Mouse (Mus musculus): Measurements from ENCODE around the gene Smtnl2.

Smtnl2 gene

DNA sequence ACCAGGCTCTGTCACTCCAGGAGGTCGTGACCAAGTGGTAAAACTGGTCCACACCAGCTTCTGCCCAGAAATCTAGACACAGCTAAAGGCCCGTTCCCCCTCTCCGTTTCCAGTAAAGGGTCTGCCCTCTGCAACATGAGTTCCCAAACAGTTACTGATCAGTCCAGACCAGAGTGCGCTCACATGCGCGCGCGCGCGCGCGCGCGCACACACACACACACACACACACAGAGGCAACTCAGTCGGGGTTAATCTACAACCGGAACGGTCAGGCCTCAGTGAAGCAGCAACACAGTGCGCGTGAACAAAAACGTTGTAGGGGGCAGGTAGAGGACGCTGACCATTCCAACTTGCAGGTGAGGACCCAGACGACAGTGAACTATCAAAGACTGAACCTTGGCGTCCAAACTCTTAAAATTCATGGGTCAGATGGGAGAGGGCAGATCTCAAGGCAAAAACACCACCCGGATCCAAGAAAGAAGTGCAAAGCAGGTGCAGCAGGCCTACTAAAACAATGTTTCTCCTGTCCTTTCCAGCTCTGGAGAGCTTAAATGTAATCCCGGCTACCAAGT lies 906 bp downstream of the Smtnl2 start:
- TF ChIP-seq GATA4 (IDR thresholded peaks at IDR 0.05; ENCODE audit: insufficient replicate concordance, low read length), result no peak

DNA sequence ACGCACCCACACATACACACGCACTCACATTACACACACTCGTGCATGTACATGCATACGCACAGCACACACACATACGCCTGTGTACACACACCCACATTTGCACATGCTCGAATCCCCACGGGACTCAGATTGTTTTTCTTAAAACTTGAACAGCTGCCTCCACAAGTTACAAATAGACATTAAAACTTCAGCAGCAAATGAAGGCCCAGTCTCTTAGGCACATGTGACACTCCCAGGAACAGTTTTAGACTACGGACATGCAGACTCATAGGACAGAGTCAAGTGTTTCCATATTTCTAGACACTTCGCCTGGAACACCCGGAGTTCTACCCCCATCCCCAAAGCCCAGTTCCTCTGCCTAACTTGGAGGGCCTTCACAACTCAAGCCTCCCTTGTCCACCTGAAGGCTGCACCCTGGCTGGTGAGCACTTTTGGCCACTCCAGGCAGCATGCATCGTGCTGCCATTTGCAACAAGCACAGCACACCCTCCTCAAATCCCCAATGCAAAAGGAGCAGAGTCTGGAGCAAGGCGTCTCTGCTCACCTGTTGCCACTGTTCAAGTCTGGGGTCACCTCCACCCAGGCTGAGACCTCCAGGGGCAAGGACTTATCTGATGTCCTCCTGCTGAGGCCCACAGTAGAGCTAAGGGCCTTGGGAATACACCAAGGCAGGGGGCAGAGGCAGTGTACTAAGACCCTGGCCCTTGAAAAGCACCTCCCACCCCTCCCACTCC lies 1.7 kb downstream of the Smtnl2 start:
- no peak for TF ChIP-seq GATA4 (IDR thresholded peaks at IDR 0.05; ENCODE audit: insufficient replicate concordance, low read length)

DNA sequence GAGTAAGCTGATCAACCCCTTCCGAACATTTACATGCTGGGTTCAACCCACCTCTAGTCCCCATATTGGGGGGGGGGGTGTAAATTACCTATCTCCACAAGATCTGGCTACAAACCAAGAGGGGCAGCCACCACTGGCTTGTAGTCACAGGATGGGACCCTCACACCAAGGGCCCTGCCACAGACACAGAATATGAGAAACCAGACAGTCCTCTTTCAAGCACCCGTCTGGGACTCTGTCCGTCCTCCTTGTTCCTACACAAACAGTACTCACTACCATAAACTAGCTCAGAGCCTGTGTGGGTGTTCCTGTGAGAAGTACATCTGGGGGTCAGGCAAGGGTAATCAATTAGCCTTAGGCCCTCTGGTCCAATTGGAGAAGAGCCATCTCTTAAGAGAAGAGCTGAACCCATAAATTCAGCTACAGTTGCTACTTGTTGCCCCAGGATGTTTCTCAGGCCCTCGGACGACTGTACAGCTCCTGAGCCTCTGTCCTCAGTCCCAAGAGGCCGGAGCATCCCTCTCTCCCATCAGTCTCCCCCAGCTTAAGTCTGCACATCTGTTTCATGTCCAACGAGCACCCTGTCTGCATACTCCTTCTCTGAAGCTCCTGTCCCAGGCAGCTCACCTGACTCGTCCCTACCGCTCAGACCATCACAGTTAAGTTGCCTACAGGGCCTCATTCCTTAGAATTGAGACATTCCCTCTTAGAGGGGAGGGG lies 2.9 kb downstream of the Smtnl2 start:
- TF ChIP-seq GATA4 (IDR thresholded peaks at IDR 0.05; ENCODE audit: insufficient replicate concordance, low read length), result no peak

DNA sequence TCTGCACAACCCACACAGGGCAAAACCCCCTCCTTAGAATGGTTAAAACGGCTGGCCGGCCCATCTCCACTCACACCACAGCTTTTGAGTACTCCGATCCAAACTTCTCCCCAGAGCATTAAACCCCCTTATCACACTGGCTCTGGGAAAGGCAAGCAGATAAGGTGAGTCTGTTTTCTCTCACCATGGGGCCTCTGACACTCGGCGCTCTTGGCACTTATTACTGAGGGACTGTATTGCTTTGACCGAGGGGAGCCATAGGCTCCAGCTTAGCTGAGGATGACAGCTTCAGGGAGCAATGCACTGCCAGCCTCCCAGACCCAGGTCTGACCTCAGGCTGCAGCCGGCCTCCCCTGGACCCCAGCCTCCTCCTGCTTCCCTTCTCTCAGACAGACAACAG lies 3.9 kb downstream of the Smtnl2 start:
- no peak for TF ChIP-seq GATA4 (IDR thresholded peaks at IDR 0.05; ENCODE audit: insufficient replicate concordance, low read length)

DNA sequence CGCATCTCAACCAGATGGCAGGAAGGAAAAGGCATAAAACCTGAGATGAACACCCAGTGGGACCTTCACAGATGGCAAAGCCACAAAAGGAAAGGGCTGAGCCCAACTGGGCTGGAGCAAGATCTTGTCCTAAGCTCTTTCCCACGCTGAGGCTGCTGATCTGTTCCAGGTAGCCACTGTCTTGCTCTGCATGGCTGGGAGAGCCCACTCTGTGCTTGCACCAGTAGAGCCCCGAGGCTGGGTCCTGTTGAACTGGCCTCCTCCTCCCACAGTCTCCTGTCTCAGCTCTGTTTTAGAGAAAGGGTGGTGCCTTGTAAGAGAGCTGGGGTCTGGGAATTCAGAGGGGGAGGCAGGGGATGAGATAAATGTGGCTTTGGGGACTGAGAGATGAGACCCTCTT lies 4.4 kb downstream of the Smtnl2 start:
- no peak for TF ChIP-seq GATA4 (IDR thresholded peaks at IDR 0.05; ENCODE audit: insufficient replicate concordance, low read length)

DNA sequence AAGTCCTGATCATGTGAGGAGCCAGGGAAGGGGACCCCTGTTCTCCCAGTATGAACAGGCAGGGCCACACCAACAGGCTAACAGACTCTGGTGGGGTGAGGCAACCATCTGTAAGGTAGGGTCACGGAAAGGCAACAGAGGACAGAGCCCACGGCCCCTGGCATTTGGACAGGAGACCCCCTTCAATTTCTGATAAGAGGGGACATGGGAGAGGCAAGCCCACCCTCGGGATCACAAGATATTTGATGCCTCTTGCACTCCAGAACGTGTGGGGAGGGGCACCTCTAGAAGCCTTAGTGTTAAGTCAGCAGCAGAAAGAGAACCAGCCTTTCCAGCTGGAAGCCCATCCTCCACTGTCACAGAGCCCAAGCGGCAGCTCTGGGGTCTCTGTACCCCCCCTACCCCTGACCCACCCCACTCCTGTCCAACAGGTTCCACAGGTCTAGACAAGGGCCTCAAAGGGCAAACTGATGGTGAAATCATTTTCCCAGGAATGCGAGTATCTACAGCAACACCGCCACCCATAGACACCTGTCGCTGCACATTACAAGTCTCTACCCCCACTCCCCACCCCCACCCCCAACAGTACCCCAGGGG lies 5.3 kb downstream of the Smtnl2 start:
- TF ChIP-seq GATA4 (IDR thresholded peaks at IDR 0.05; ENCODE audit: insufficient replicate concordance, low read length), result no peak

DNA sequence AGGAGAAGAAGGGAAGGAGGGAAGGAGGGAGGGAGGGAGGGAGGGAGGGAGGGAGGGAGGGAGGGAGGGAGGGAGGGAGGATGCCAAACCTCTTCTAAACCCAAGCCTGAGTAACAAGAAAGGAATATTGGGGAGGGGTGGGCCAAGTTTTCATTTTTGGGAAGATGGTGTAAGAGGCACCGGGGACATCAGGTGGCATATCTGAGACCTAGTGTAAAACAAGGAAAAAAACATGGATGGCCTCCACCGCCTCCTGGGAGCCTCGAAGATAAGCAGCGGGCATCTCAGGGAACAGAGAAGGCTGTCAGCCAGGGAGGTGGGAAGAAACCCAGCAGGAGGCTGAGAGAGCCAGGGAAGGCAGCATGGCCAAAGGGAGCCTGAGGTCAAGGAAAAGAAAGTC lies 6.0 kb downstream of the Smtnl2 start:
- TF ChIP-seq GATA4 (IDR thresholded peaks at IDR 0.05; ENCODE audit: insufficient replicate concordance, low read length), result no peak

DNA sequence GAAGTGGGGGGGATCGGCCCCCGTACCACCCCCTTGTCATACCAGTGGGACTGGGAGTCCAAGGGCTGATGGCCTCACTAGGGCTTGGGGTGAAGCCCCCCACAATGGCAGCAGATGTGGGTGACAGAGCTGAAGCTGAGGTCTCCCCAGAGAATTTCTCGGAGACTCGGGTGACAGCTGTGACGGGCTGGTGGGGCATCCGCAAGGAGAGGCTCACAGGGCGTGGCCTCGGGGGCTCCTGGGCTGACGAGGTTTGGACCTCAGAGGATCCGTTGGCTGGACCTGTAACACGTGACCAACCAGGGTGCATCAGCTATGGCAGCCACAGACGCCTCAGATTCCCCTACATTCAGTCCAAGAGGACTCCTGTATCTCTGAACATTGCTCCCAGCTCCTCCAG lies 8.5 kb downstream of the Smtnl2 start:
- no peak for TF ChIP-seq GATA4 (IDR thresholded peaks at IDR 0.05; ENCODE audit: insufficient replicate concordance, low read length)

DNA sequence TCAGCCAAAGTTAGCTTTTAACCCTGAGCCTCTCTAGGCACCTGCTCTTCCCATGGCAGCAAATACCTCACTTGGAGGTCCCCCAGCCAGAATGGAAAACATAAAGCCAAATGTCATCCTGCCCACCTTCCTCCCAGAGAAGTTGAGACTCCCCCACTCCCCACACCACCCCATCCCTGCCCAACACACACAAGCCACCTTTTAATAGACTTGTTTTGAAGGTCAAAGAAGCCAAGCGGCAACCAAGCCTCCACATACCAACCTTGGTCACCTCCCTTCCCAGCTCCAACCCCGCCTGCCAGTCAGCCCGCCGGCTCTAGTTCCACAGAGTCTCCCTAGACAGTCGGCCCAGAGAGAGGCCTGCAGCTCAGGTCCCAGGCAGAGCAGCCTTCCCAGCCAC lies 9.5 kb downstream of the Smtnl2 start:
- TF ChIP-seq GATA4 (IDR thresholded peaks at IDR 0.05; ENCODE audit: insufficient replicate concordance, low read length), result no peak

DNA sequence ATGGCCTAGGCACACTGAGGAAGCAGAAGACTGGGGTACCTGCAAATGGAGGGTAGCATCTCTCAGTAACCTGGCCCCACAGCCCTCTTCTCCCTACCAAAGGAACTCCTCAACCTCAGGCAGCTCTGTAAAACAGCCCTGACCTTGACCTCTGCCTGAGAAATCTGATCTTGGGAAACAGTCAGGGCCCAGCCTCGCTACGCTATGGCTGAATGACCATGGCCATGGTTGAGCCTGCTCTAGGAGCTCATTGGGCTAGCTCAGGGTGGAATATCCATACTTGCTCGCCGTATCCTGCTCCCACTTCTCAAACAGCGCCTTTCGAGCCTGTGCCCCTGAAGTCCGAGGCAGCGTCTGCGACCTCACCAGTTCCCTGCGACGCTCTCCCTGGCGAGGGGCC lies 10.4 kb downstream of the Smtnl2 start:
- no peak for TF ChIP-seq GATA4 (IDR thresholded peaks at IDR 0.05; ENCODE audit: insufficient replicate concordance, low read length)

DNA sequence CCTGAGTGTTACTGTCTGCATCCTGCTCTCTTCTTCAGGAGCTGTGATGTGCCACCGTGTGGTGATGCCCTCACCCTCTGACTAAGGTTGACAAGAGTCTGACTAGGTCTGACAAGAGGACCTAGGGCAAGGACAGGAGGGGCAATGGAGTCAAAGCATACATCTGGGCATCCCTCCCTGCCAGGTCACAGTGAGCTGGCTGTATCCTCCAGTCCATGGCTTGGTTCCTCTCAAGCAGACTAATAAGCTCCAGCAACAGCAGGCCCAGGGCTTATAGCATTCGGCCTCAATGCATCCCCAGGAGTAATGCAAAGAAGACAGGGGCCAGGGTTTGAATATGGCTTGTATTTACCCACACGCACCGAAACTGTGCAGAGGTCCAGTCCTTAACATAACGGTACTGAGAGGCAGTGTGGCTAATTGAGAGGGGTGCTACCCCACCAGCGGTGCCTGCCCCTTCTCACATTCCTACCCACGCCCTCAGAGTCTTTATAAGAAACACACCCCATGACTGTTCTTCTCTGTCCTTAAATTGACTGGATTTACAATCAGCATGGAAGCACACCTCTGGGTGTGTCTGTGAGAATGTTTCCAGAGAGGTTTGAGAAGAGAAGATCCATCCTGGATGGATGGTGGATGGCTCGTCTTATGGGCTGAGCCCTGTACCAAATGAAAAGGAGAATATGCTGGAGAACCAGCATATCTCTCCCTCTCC lies 13.5 kb downstream of the Smtnl2 start:
- TF ChIP-seq GATA4 (IDR thresholded peaks at IDR 0.05; ENCODE audit: insufficient replicate concordance, low read length), result no peak

DNA sequence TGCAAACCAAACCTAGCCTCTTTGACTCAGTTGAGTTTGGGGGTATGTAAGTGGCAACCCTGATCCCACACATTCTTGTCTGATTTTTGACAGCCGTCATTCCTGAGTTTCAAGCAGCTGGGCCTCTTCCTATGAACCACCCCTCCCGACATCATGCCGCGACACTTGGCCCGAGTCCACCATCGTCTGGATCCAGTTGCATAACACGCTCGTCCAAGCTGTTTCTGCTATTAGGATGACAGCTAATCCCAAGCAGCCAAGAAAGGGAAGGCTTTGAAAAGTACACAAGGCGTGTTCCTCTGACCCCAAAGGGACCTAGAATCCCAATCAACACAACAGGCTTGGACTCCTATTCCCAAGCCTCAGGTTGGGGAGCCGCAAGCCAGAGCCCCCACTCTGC lies 14.4 kb downstream of the Smtnl2 start:
- no peak for TF ChIP-seq GATA4 (IDR thresholded peaks at IDR 0.05; ENCODE audit: insufficient replicate concordance, low read length)

DNA sequence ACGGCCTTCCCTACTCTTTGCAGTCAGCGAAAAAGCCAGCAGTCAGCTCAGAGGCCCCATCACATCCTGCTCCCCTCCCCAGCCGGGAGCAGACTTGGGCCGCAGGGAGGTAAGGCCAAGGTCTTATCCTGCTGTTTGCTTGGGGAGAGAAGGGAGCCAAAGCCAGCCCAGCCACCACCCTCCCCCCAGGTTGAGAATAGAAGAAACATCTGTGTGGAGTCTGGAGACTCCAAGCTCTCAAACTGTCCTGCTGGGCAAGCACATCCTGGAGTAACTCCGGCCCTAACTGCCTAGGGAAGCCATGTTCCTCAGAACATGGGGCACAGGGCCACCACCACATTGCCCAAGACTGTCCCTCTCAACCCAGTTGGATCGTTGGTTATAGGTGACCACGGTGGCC lies 14.9 kb downstream of the Smtnl2 start:
- TF ChIP-seq GATA4 (IDR thresholded peaks at IDR 0.05; ENCODE audit: insufficient replicate concordance, low read length), result no peak

DNA sequence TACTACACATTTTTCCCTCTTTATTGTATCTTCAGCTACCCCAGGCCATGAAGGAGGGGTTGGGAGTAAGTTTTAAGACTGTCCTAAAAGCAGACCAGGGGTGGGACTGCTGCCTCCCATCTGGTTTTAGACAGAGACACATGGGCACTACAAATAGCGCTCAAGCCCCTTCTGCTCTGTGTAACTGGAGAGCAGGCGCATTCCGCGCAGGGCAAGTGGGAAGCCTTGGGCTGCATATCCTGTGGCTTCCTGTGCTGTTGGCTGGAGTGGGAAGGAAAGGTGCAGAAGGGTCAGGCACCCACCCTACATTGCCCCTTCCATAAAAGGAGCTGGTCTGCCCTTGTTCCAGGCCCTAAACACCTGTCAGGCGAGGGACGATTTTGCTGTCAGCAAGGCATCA lies 15.9 kb downstream of the Smtnl2 start:
- TF ChIP-seq GATA4 (IDR thresholded peaks at IDR 0.05; ENCODE audit: insufficient replicate concordance, low read length), result no peak

DNA sequence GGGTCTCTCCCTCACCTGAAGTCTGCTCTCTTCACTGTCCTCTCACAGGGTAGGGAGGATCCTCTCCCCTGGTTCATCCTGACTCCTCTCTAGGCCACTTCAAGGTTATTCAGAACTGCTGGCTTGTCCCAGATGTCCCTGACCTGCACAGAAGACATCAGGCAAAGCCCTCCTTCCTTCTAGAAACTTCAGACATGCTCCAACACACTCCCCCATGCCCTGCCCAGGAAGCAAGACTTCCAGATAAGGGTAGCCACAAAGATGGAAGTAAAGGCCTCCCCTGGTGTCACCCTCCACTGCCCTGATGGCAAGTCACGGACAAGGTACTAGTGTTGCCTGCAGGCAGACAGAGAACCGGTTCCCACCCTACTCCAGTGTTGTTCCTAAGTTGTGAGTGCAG lies 16.8 kb downstream of the Smtnl2 start:
- no peak for TF ChIP-seq GATA4 (IDR thresholded peaks at IDR 0.05; ENCODE audit: insufficient replicate concordance, low read length)
